Mouse (Mus musculus) cerebellum, adult 2 months (tissue): Measurements from ENCODE around the gene Bach2.

ENCODE experiments used
- CTCF ChIP-seq: fragments of 200-500 bp; IDR thresholded peaks from 2 replicates; pipeline ENCODE4 v1.5.1; 2011; ENCODE audit warnings: low read depth, mild to moderate bottlenecking, control low read depth, low read length, moderate library complexity, borderline replicate concordance; ENCODE audit not compliant: insufficient read depth
- POLR2A ChIP-seq: fragments of 200-500 bp; IDR thresholded peaks from 2 replicates; pipeline ENCODE4 v1.6.1; 2011; ENCODE audit warnings: low read length, control low read depth, borderline replicate concordance; ENCODE audit not compliant: insufficient read depth

GRCm38 (mm10) chr4:32347202-32347601 lies 108.6 kb downstream of the Bach2 start:
- no peak for TF ChIP-seq CTCF
- no peak for TF ChIP-seq POLR2A
